Mouse (Mus musculus) left cerebral cortex, adult 6 months (tissue): ENCODE measurements around the gene Gm5447. TPM values are rescaled to one million over a fixed set of nuclear protein-coding genes. Genes with fewer than 3 reads are reported as not detected.

ENCODE experiments used
- long read RNA-seq, 2 experiments: library from polyadenylated mRNA; unstranded; transcript quantifications; one replicate each; pipeline ENCODE4 v2.0.0; 2019 to 2020
- polyA plus RNA-seq: library from polyadenylated mRNA; unstranded; fragments of <200 nt; fragmentation: Nextera tagmentation; gene quantifications from 2 replicates; pipeline ENCODE4 v1.2.3, GENCODE M21; 2021

The Gm5447 gene
- polyA plus RNA-seq = not detected in 2 replicates
- long read RNA-seq, experiment 1 = 0 reads
- long read RNA-seq, experiment 2 = 0 reads

DNA sequence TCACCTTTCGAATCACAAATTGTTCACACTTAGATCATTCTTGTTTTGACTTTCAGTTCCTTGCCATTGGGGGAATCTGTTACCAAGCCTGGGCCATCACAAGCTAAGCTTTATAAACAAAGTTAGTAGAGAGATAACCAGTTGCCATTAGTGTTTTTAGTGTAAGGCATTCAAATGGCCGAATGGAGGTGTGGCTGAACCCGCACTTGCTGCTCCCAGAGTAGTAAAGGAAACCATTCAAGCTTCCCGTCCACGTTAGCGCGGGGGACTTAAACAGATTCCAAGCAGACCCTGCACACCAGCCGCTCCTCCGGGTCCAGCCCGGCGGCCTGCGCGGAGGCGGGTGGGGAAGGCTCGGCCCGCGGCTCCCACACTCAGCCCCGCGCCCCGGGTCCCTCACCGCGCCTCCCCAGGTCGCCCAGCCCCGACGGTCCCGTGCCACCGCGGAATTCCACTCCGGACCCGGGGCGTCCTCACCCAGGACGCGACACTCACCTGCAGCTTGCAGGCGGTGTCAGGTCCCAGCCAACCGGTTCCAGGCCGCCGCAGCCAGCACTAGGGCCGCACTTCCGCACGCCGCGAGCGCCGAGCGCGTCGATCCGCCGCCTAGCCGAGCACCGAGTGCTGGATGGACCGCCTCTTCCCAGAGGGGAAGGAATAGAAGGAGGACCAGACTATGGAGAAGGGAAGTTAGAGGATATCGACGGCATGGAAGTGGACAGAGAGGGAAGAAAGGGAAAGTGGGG is at the start of gene Gm5447, which contains the start of gene Exoc2:
TSS of gene Gm5447 (plus strand) at position 704 of the 746 bp plus-strand sequence.
TSS of gene Exoc2 (minus strand) at position 593 of the 746 bp plus-strand sequence.

DNA sequence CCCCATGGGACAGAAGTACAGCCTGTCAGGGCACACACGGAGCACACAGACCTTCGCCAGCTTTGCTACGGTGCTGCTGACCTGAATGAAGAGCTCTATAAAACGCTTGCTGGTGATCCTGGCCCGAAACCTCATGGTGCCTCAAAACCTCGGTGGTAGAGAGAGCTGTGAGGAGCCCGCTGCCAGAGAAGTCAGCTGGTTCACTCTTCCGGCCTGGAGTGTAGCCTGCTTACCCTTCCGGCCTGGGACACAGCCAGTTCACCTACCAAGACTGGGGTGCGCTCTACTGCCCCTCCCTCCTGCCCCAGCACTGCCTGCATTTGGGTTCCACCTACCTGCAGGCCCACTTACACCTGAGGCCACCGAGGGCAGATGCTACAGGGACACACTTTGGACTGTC is 26.5 kb upstream of the Gm5447 start, which contains the start of gene Hus1b:
TSS of gene Hus1b (minus strand) at position 220 of the 400 bp plus-strand sequence.

Other genes with a start within 250 kb of the Gm5447 start
- gene Irf4, start 225.0 kb upstream of the Gm5447 start, polyA plus RNA-seq = 0.13 and 0.23 TPM in 2 replicates
- not detected in 2 replicates for gene Hus1b, start 26.4 kb upstream of the Gm5447 start, polyA plus RNA-seq
- gene Exoc2, start 111 bp upstream of the Gm5447 start, polyA plus RNA-seq = 16.4 and 21.0 TPM in 2 replicates